Mouse (Mus musculus) stomach, postnatal 0 days (tissue): Measurements from ENCODE around the gene Tbxa2r.

Experiments used
- CTCF ChIP-seq: IDR thresholded peaks from 2 replicates; pipeline ENCODE4 v1.5.1; 2016; ENCODE audit warnings: antibody characterized with exemption, low read depth, mild to moderate bottlenecking, moderate library complexity
- EP300 ChIP-seq: optimal IDR thresholded peaks from 2 replicates; pipeline ENCODE3; 2016; ENCODE audit warnings: antibody characterized with exemption

DNA sequence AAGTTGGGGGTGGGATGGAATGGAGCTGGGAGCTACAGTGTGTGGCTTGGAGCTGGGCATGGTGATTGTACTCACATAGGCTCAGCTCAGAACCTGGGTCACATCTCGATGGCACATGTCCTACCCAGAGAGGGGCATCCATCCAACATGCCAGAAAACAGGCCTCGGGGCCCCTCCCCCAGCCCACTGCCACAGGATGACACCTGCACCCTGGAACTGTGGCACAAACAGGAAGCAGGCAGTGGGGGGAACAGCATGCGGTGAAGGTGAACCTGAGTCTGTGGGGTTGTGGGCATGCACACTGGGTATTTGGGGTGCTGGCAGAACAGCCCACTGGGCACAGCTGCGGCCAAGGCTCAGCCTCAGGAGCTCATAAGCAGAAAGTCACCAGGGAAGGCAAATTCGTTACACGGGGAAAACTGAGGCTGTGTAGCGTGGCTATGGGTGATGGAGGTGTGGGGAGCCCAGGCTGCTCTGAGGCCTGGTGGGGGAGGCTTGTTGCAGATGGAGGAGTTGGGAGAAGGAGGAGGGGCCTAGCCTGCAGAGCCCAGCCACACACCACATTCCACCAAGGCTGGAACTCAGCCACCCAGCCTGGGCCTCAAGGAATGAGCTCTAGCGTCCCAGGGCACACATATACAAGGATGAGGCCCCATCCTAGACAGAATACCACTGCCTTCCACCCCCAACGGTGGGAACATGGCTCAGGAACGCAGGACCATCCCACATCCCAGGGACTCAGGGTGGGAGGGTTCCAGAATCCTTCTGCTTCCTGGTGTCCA, 854 bp downstream of the Tbxa2r start:
- TF ChIP-seq CTCF (no peak), EP300 (no peak)
